Mouse (Mus musculus) olfactory bulb, adult 2 months (tissue): ENCODE data around the gene Gart.

ENCODE experiments used
- CTCF ChIP-seq: fragments of 200-500 bp; IDR thresholded peaks from 2 replicates; pipeline ENCODE4 v1.5.1; 2012; ENCODE audit warnings: low read depth, mild to moderate bottlenecking, low read length, moderate library complexity; ENCODE audit not compliant: insufficient read depth
- POLR2A ChIP-seq: fragments of 200-500 bp; IDR thresholded peaks from 2 replicates; pipeline ENCODE4 v1.6.1; 2012; ENCODE audit warnings: mild to moderate bottlenecking, low read depth, low read length, moderate library complexity; ENCODE audit not compliant: insufficient read depth

DNA sequence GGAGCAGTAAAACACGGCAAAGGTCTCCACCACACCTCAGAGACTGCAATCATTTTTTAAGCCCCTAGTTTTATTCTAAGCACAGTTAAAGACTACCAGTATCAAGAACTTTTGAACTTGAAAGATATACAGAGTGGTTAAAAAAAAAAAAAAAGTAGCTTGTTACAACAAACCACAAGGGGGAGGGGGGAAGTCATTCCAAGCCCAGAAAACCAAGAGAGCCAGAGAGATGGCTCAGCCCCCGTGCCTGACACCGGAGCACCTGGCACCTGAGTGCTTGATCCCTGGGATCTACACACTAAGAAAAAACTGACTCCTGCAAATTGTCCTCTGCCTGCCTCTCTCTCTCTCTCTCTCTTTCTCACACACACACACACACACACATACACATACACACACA is 53.5 kb downstream of the Gart start:
- TF ChIP-seq CTCF (no peak), POLR2A (no peak)
